ENCODE assay signal across 25 mouse cellular contexts in genomic region chr6:68738573-68738972, GRCm38 (mm10).
DNase-seq lines count a peak whose midpoint lies in the region; ATAC-seq and TF ChIP-seq lines count a peak whose summit lies in the region.
"Had no signal": no experiment of that assay in that cellular context is flagged by ENCODE, and none has a peak within 500 bp of the region (broad histone marks: within the 10 kb centered on the region; RNA-seq: fewer than 3 reads in every experiment).

No protein-coding gene starts in this region.

- ATAC-seq in forebrain, postnatal 0 days, result no peak
- no peak for ATAC-seq in forebrain, embryonic 15.5 days (replicated peaks)
- ATAC-seq in limb, embryonic 14.5 days (ENCODE audit: low FRiP score, low read depth), result no peak
- no peak for ATAC-seq in midbrain, postnatal 0 days (ENCODE audit: low FRiP score)
- no peak for ATAC-seq in midbrain, embryonic 15.5 days (replicated peaks)
- ATAC-seq: activated CD4-positive, CD25-positive, alpha-beta regulatory T cell, adult 4 months had no signal

- no peaks in the 10 kb centered on the region for H3K9me3 ChIP-seq in forebrain, postnatal 0 days (ENCODE audit: low read length)
- H3K9me3 ChIP-seq in forebrain, embryonic 15.5 days, result no peaks in the 10 kb centered on the region
- no peaks in the 10 kb centered on the region for H3K9me3 ChIP-seq in limb, embryonic 14.5 days (ENCODE audit: control insufficient read depth, low read length)
- no peaks in the 10 kb centered on the region for H3K9me3 ChIP-seq in limb, embryonic 10.5 days (replicated peaks)
- no peaks in the 10 kb centered on the region for H3K9me3 ChIP-seq in midbrain, postnatal 0 days (ENCODE audit: low read length)
- no peaks in the 10 kb centered on the region for H3K9me3 ChIP-seq in midbrain, embryonic 15.5 days
- H3K9me3 ChIP-seq: embryonic facial prominence, embryonic 15.5 days; forebrain, embryonic 12.5 days; heart, embryonic 15.5 days had no signal

- H3K27ac ChIP-seq in forebrain, postnatal 0 days (ENCODE audit: low read depth, low read length), result no peak overlapping the region
- no peak overlapping the region for H3K27ac ChIP-seq in forebrain, embryonic 15.5 days (replicated peaks)
- H3K27ac ChIP-seq in limb, embryonic 14.5 days (replicated peaks; ENCODE audit: low read depth, low read length), result no peak overlapping the region
- H3K27ac ChIP-seq in limb, embryonic 10.5 days, result no peak overlapping the region
- H3K27ac ChIP-seq in midbrain, postnatal 0 days (ENCODE audit: low read depth, low read length), result no peak overlapping the region
- no peak overlapping the region for H3K27ac ChIP-seq in midbrain, embryonic 15.5 days
- H3K27ac ChIP-seq: embryonic facial prominence, embryonic 15.5 days; forebrain, embryonic 12.5 days; heart, embryonic 15.5 days; hindbrain, embryonic 10.5 days; hindbrain, embryonic 14.5 days had no signal

- no peaks in the 10 kb centered on the region for H3K27me3 ChIP-seq in forebrain, postnatal 0 days (ENCODE audit: insufficient read depth, low read length)
- no peaks in the 10 kb centered on the region for H3K27me3 ChIP-seq in forebrain, embryonic 15.5 days
- no peaks in the 10 kb centered on the region for H3K27me3 ChIP-seq in limb, embryonic 14.5 days (ENCODE audit: control insufficient read depth, insufficient read depth, low read length)
- no peaks in the 10 kb centered on the region for H3K27me3 ChIP-seq in limb, embryonic 10.5 days (ENCODE audit: low read depth, poor library complexity, severe bottlenecking)
- no peaks in the 10 kb centered on the region for H3K27me3 ChIP-seq in midbrain, postnatal 0 days (ENCODE audit: insufficient read depth, low read length)
- no peaks in the 10 kb centered on the region for H3K27me3 ChIP-seq in midbrain, embryonic 15.5 days (replicated peaks)
- H3K27me3 ChIP-seq: embryonic facial prominence, embryonic 15.5 days; forebrain, embryonic 12.5 days; heart, embryonic 12.5 days; heart, embryonic 15.5 days had no signal

- H3K9ac ChIP-seq in forebrain, postnatal 0 days, result no peak overlapping the region
- no peak overlapping the region for H3K9ac ChIP-seq in forebrain, embryonic 15.5 days (replicated peaks)
- H3K9ac ChIP-seq in limb, embryonic 14.5 days (ENCODE audit: low read depth, low read length, severe bottlenecking), result no peak overlapping the region
- H3K9ac ChIP-seq in midbrain, postnatal 0 days (replicated peaks; ENCODE audit: low read length, poor library complexity, severe bottlenecking), result no peak overlapping the region
- H3K9ac ChIP-seq in midbrain, embryonic 15.5 days, result no peak overlapping the region
- H3K9ac ChIP-seq: embryonic facial prominence, embryonic 15.5 days; forebrain, embryonic 12.5 days; heart, embryonic 12.5 days; heart, embryonic 15.5 days; hindbrain, embryonic 14.5 days had no signal

- no peak overlapping the region for H3K4me3 ChIP-seq in forebrain, postnatal 0 days (ENCODE audit: low read depth, low read length)
- no peak overlapping the region for H3K4me3 ChIP-seq in forebrain, embryonic 15.5 days
- H3K4me3 ChIP-seq in limb, embryonic 14.5 days (replicated peaks; ENCODE audit: low read length), result no peak overlapping the region
- H3K4me3 ChIP-seq in limb, embryonic 10.5 days, result no peak overlapping the region
- H3K4me3 ChIP-seq in midbrain, postnatal 0 days (ENCODE audit: low read depth, low read length), result no peak overlapping the region
- H3K4me3 ChIP-seq in midbrain, embryonic 15.5 days, result no peak overlapping the region
- H3K4me3 ChIP-seq: embryonic facial prominence, embryonic 15.5 days; forebrain, embryonic 12.5 days; heart, embryonic 12.5 days; heart, embryonic 15.5 days; hindbrain, embryonic 10.5 days had no signal

- H3K4me2 ChIP-seq in forebrain, postnatal 0 days (ENCODE audit: low read depth), result no peak overlapping the region
- H3K4me2 ChIP-seq in forebrain, embryonic 15.5 days (replicated peaks), result no peak overlapping the region
- no peak overlapping the region for H3K4me2 ChIP-seq in limb, embryonic 14.5 days (replicated peaks; ENCODE audit: low read depth, low read length, severe bottlenecking)
- no peak overlapping the region for H3K4me2 ChIP-seq in midbrain, postnatal 0 days (ENCODE audit: low read depth, low read length, poor library complexity, severe bottlenecking)
- H3K4me2 ChIP-seq in midbrain, embryonic 15.5 days, result no peak overlapping the region
- H3K4me2 ChIP-seq: embryonic facial prominence, embryonic 15.5 days; forebrain, embryonic 12.5 days; heart, embryonic 12.5 days; heart, embryonic 15.5 days; hindbrain, embryonic 14.5 days had no signal

- no peaks in the 10 kb centered on the region for H3K4me1 ChIP-seq in forebrain, postnatal 0 days (ENCODE audit: insufficient read depth)
- H3K4me1 ChIP-seq in forebrain, embryonic 15.5 days, result no peaks in the 10 kb centered on the region
- H3K4me1 ChIP-seq in limb, embryonic 14.5 days (ENCODE audit: control insufficient read depth, insufficient read depth, low read length), result no peaks in the 10 kb centered on the region
- H3K4me1 ChIP-seq in limb, embryonic 10.5 days, result no peaks in the 10 kb centered on the region
- no peaks in the 10 kb centered on the region for H3K4me1 ChIP-seq in midbrain, postnatal 0 days (ENCODE audit: insufficient read depth, low read length)
- no peaks in the 10 kb centered on the region for H3K4me1 ChIP-seq in midbrain, embryonic 15.5 days
- H3K4me1 ChIP-seq: embryonic facial prominence, embryonic 15.5 days; forebrain, embryonic 12.5 days; heart, embryonic 12.5 days; heart, embryonic 15.5 days; hindbrain, embryonic 10.5 days had no signal

- DNase-seq in cerebellum, postnatal 10 days, result peak; percentile 1 to 2
- no peak for DNase-seq in cerebellum, adult 11-12 months
- DNase-seq in forebrain, postnatal 0 days, result peak; percentile 1
- peak; percentile 13 for DNase-seq in limb, embryonic 14.5 days (ENCODE audit: low spot score)
- DNase-seq in limb, embryonic 10.5 days (ENCODE audit: low spot score), result no peak
- DNase-seq in midbrain, postnatal 0 days (ENCODE audit: low spot score), result peak; percentile 28
- DNase-seq: adrenal gland, adult 8-10 months; adrenal gland, postnatal 25 days; cerebellum, adult 2 months; cerebellum, adult 9-11 months; cerebellum, postnatal 36 days; embryo, embryonic 11 days; gastrocnemius, postnatal 25 days; heart, adult 18-20 months; heart, postnatal 10 days; heart, postnatal 36 days had no signal

- no peak for TF ChIP-seq POLR2A in limb, embryonic 14.5 days (IDR thresholded peaks at IDR 0.05; ENCODE audit: borderline replicate concordance, extremely low read depth, insufficient read depth, insufficient read length)

- no peaks in the 10 kb centered on the region for H3K36me3 ChIP-seq in forebrain, postnatal 0 days (ENCODE audit: insufficient read depth)
- no peaks in the 10 kb centered on the region for H3K36me3 ChIP-seq in forebrain, embryonic 15.5 days
- H3K36me3 ChIP-seq in limb, embryonic 14.5 days (ENCODE audit: control insufficient read depth, insufficient read depth, low read length), result no peaks in the 10 kb centered on the region
- H3K36me3 ChIP-seq in limb, embryonic 10.5 days, result no peaks in the 10 kb centered on the region
- no peaks in the 10 kb centered on the region for H3K36me3 ChIP-seq in midbrain, postnatal 0 days (ENCODE audit: insufficient read depth, low read length)
- no peaks in the 10 kb centered on the region for H3K36me3 ChIP-seq in midbrain, embryonic 15.5 days (replicated peaks)
- H3K36me3 ChIP-seq: embryonic facial prominence, embryonic 15.5 days; forebrain, embryonic 12.5 days; heart, embryonic 12.5 days; heart, embryonic 15.5 days; hindbrain, embryonic 10.5 days had no signal

- TF ChIP-seq CTCF in forebrain, postnatal 0 days (IDR thresholded peaks at IDR 0.05; ENCODE audit: low read depth), result no peak
- TF ChIP-seq CTCF in midbrain, postnatal 0 days (IDR thresholded peaks at IDR 0.05), result no peak

Comparison
In these comparisons a context has a peak if more than half of its experiments do, and no peak if none do; other contexts are left out.
1. DNase-seq: peak in cerebellum, postnatal 10 days (2 of 2), forebrain, postnatal 0 days (single experiment), limb, embryonic 14.5 days (single experiment) and midbrain, postnatal 0 days (single experiment); none in cerebellum, adult 11-12 months (single experiment) and limb, embryonic 10.5 days (single experiment).